In the genomic region with DNA sequence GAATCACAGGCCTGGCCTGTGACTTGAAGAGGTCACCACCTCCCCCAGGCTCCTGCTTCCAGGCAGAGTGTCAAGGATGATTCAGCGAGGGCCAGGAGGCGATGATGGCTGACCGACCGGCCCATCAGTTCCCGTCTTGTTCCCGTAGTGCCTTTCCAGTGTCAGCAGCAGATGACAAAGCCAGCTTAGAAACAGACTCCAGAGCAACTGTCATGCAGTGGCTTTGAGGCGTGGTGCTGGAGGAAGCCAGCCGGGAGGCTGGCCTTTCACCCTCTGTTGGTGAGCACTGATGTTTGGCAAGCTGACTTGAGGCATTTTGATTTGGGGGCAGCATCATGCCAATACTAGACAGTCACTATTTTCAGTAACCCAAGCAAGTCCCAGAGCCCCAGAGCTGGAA, we compare ENCODE assay signal across 8 mouse cellular contexts. TPM values are rescaled to one million over a fixed set of nuclear protein-coding genes. Genes with fewer than 3 reads are reported as not detected.
DNase-seq lines count a peak whose midpoint lies in the region; ATAC-seq and TF ChIP-seq lines count a peak whose summit lies in the region.

No protein-coding gene starts in this region.

- intact Hi-C loops in heart, postnatal 25 days (cut with DNase I): no loop called here

- peak overlapping the region; percentile 79 for H3K4me2 ChIP-seq in midbrain, embryonic 15.5 days

- no peak for ATAC-seq in midbrain, embryonic 15.5 days (replicated peaks)

- no peak for TF ChIP-seq CTCF in thymus, adult 2 months (IDR thresholded peaks at IDR 0.05; ENCODE audit: borderline replicate concordance, control insufficient read depth, extremely low read depth, insufficient read depth, low read length, poor library complexity)

- no peaks in the 10 kb centered on the region for H3K9me3 ChIP-seq in midbrain, embryonic 15.5 days

- no peaks in the 10 kb centered on the region for H3K27me3 ChIP-seq in thymus, adult 2 months (ENCODE audit: control insufficient read depth, insufficient read depth, low read length)
- no peaks in the 10 kb centered on the region for H3K27me3 ChIP-seq in midbrain, embryonic 15.5 days (replicated peaks)

- no peak overlapping the region; the same call in 1 of the 2 replicates for H3K9ac ChIP-seq in midbrain, embryonic 15.5 days

- H3K4me1 ChIP-seq in thymus, adult 2 months (replicated peaks; ENCODE audit: control insufficient read depth, insufficient read depth, low read length): peaks cover 73% of the 10 kb centered on the region
- H3K4me1 ChIP-seq in midbrain, embryonic 15.5 days: peaks cover 92% of the 10 kb centered on the region

- peak; percentile 13; the same call in 1 of the 2 replicates for TF ChIP-seq POLR2A in thymus, adult 2 months (IDR thresholded peaks at IDR 0.05; ENCODE audit: control insufficient read depth, extremely low read depth, insufficient read depth, low read length, poor library complexity)

- no peak overlapping the region for H3K27ac ChIP-seq in thymus, adult 2 months (ENCODE audit: control insufficient read depth, insufficient read depth, low read length)
- no peak overlapping the region for H3K27ac ChIP-seq in midbrain, embryonic 15.5 days

- peaks cover 18% of the 10 kb centered on the region for H3K36me3 ChIP-seq in thymus, adult 2 months (ENCODE audit: control insufficient read depth, insufficient read depth, low read length)
- H3K36me3 ChIP-seq in midbrain, embryonic 15.5 days (replicated peaks): no peaks in the 10 kb centered on the region

- H3K4me3 ChIP-seq in thymus, adult 2 months (ENCODE audit: control insufficient read depth, insufficient read depth, low read length): no peak overlapping the region
- 0 out of 2 replicates have a peak overlapping the region, but pooled peaks have one; percentile 5 for H3K4me3 ChIP-seq in midbrain, embryonic 15.5 days

- 31% methylated on average over 8 of the region's 8 CpGs for WGBS in thymus, adult 2 months
- WGBS in midbrain, embryonic 15.5 days: 11% methylated on average over 8 of the region's 8 CpGs

- peak; percentile 47 to 55 for DNase-seq in cerebellum, postnatal 25 days
- no peak for DNase-seq in cerebellum, adult 11 months
- DNase-seq in thymus, adult 2 months: no peak
- no peak for DNase-seq in thymus, postnatal 4 days
- peak; percentile 42 for DNase-seq in heart, postnatal 25 days (ENCODE audit: low spot score)
- no peak for DNase-seq in frontal cortex, postnatal 14 days (ENCODE audit: low spot score in 2 of 2)
- DNase-seq in right cerebral cortex, postnatal 4 days: no peak

RNA-seq across cellular contexts. Expression of gene Tle3, which starts 6.3 kb away (rescaled TPM):
- polyA plus RNA-seq in thymus, adult 2 months (2012; rRNA removed): 205 and 254 TPM in 2 replicates
- 10 to 100 TPM; 15.5 to 17.4 TPM for total RNA-seq in heart, postnatal 25 days (2021)
- 34.9 and 39.1 TPM in 2 replicates for polyA plus RNA-seq in midbrain, embryonic 15.5 days (2015; fragmentation: Nextera tagmentation; extraction: Ambion mirVana)

Comparison
In these comparisons a context has a peak if more than half of its experiments do, and no peak if none do; other contexts are left out.
1. DNase-seq: peak in cerebellum, postnatal 25 days (2 of 2) and heart, postnatal 25 days (single experiment); none in cerebellum, adult 11 months (single experiment), thymus, adult 2 months (single experiment), thymus, postnatal 4 days (single experiment), frontal cortex, postnatal 14 days (0 of 2) and right cerebral cortex, postnatal 4 days (single experiment).